In genomic region chr11:88281428-88282119, GRCm38 (mm10) we compare ENCODE assay signal across 12 mouse cellular contexts. TPM values are rescaled to one million over a fixed set of nuclear protein-coding genes. Genes with fewer than 3 reads are reported as not detected.
DNase-seq lines count a peak whose midpoint lies in the region; ATAC-seq and TF ChIP-seq lines count a peak whose summit lies in the region.
"Had no signal": no experiment of that assay in that cellular context is flagged by ENCODE, and none has a peak within 500 bp of the region (broad histone marks: within the 10 kb centered on the region; RNA-seq: fewer than 3 reads in every experiment).

No protein-coding gene starts in this region.

- 0 out of 2 replicates have a peak, but pooled peaks cover 3% of the 10 kb centered on the region for H3K27me3 ChIP-seq in intestine, postnatal 0 days (replicated peaks; ENCODE audit: control insufficient read depth, insufficient read depth, low read length)
- no peaks in the 10 kb centered on the region for H3K27me3 ChIP-seq in intestine, embryonic 15.5 days (replicated peaks)
- H3K27me3 ChIP-seq in testis, adult 2 months (ENCODE audit: control insufficient read depth, insufficient read depth, low read length), result no peaks in the 10 kb centered on the region
- H3K27me3 ChIP-seq in hindbrain, embryonic 11.5 days (ENCODE audit: control insufficient read depth, insufficient read depth, low read length), result no peaks in the 10 kb centered on the region
- no peaks in the 10 kb centered on the region for H3K27me3 ChIP-seq in forebrain, embryonic 13.5 days
- H3K27me3 ChIP-seq: embryonic facial prominence, embryonic 15.5 days; stomach, embryonic 15.5 days had no signal

- no peak for ATAC-seq in intestine, postnatal 0 days
- no peak for ATAC-seq in intestine, embryonic 15.5 days
- ATAC-seq in hindbrain, embryonic 11.5 days (ENCODE audit: low FRiP score), result no peak
- ATAC-seq in forebrain, embryonic 13.5 days, result no peak

- H3K4me3 ChIP-seq in intestine, postnatal 0 days (ENCODE audit: low read depth, low read length), result no peak overlapping the region
- no peak overlapping the region for H3K4me3 ChIP-seq in intestine, embryonic 15.5 days (replicated peaks)
- H3K4me3 ChIP-seq in testis, adult 2 months (ENCODE audit: control insufficient read depth, low read depth, low read length), result no peak overlapping the region
- no peak overlapping the region for H3K4me3 ChIP-seq in hindbrain, embryonic 11.5 days (ENCODE audit: low read depth, low read length)
- H3K4me3 ChIP-seq in forebrain, embryonic 13.5 days, result no peak overlapping the region
- H3K4me3 ChIP-seq: embryonic facial prominence, embryonic 15.5 days; stomach, embryonic 15.5 days had no signal

- WGBS in intestine, postnatal 0 days, result 80% methylated on average over 8 of the region's 8 CpGs
- WGBS in intestine, embryonic 15.5 days, result 75% methylated on average over 8 of the region's 8 CpGs
- 52% methylated on average over 8 of the region's 8 CpGs for WGBS in hindbrain, embryonic 11.5 days
- WGBS in forebrain, embryonic 13.5 days, result 67% methylated on average over 8 of the region's 8 CpGs

- TF ChIP-seq POLR2A in testis, adult 2 months (IDR thresholded peaks at IDR 0.05; ENCODE audit: control insufficient read depth, low read depth, low read length), result no peak

- H3K36me3 ChIP-seq in intestine, postnatal 0 days (ENCODE audit: control insufficient read depth, insufficient read depth), result no peaks in the 10 kb centered on the region
- no peaks in the 10 kb centered on the region for H3K36me3 ChIP-seq in intestine, embryonic 15.5 days
- no peaks in the 10 kb centered on the region for H3K36me3 ChIP-seq in testis, adult 2 months (ENCODE audit: control insufficient read depth, insufficient read depth, low read length)
- H3K36me3 ChIP-seq in hindbrain, embryonic 11.5 days (ENCODE audit: control insufficient read depth, insufficient read depth, low read length), result no peaks in the 10 kb centered on the region
- H3K36me3 ChIP-seq in forebrain, embryonic 13.5 days (ENCODE audit: poor library complexity, severe bottlenecking), result no peaks in the 10 kb centered on the region
- H3K36me3 ChIP-seq: embryonic facial prominence, embryonic 15.5 days; stomach, embryonic 15.5 days had no signal

- H3K9ac ChIP-seq in intestine, postnatal 0 days (ENCODE audit: low read depth, low read length), result no peak overlapping the region
- no peak overlapping the region for H3K9ac ChIP-seq in intestine, embryonic 15.5 days
- H3K9ac ChIP-seq in hindbrain, embryonic 11.5 days (ENCODE audit: low read depth, low read length), result no peak overlapping the region
- H3K9ac ChIP-seq in forebrain, embryonic 13.5 days, result no peak overlapping the region
- H3K9ac ChIP-seq: embryonic facial prominence, embryonic 15.5 days; stomach, embryonic 15.5 days had no signal

- H3K9me3 ChIP-seq in intestine, postnatal 0 days (ENCODE audit: control insufficient read depth), result no peaks in the 10 kb centered on the region
- H3K9me3 ChIP-seq in intestine, embryonic 15.5 days, result no peaks in the 10 kb centered on the region
- H3K9me3 ChIP-seq in hindbrain, embryonic 11.5 days (ENCODE audit: control insufficient read depth, low read length), result no peaks in the 10 kb centered on the region
- no peaks in the 10 kb centered on the region for H3K9me3 ChIP-seq in forebrain, embryonic 13.5 days (replicated peaks)
- H3K9me3 ChIP-seq: embryonic facial prominence, embryonic 15.5 days; stomach, embryonic 15.5 days had no signal

- peak; percentile 54 for TF ChIP-seq CTCF in intestine, postnatal 0 days (IDR thresholded peaks at IDR 0.05; ENCODE audit: low read depth)
- peak; percentile 82; the same call in 1 of the 2 replicates for TF ChIP-seq CTCF in testis, adult 2 months (IDR thresholded peaks at IDR 0.05; ENCODE audit: control insufficient read depth, insufficient read depth, insufficient replicate concordance, low read depth, low read length)

- no peak for DNase-seq in testis, postnatal 14 days (ENCODE audit: low spot score)
- DNase-seq in hindbrain, embryonic 11.5 days (ENCODE audit: low spot score), result peak; percentile 51
- no peak for DNase-seq in urinary bladder, postnatal 14 days (ENCODE audit: low spot score)
- no peak for DNase-seq in right cerebral cortex, postnatal 14 days
- DNase-seq: gastrocnemius, postnatal 25 days had no signal

- no peak overlapping the region for H3K27ac ChIP-seq in intestine, postnatal 0 days (ENCODE audit: low read depth, low read length)
- H3K27ac ChIP-seq in intestine, embryonic 15.5 days, result no peak overlapping the region
- H3K27ac ChIP-seq in testis, adult 2 months (ENCODE audit: control insufficient read depth, insufficient read depth, low read depth, low read length), result no peak overlapping the region
- peak overlapping the region; percentile 92 for H3K27ac ChIP-seq in hindbrain, embryonic 11.5 days (ENCODE audit: low read depth, low read length)
- no peak overlapping the region for H3K27ac ChIP-seq in forebrain, embryonic 13.5 days
- H3K27ac ChIP-seq: embryonic facial prominence, embryonic 15.5 days; stomach, embryonic 15.5 days had no signal

- no peaks in the 10 kb centered on the region for H3K4me1 ChIP-seq in intestine, postnatal 0 days (replicated peaks; ENCODE audit: control insufficient read depth, insufficient read depth, low read length)
- no peaks in the 10 kb centered on the region; the same call in 1 of the 2 replicates for H3K4me1 ChIP-seq in intestine, embryonic 15.5 days (replicated peaks)
- H3K4me1 ChIP-seq in testis, adult 2 months (ENCODE audit: control insufficient read depth, insufficient read depth, low read length), result peaks cover 2% of the 10 kb centered on the region
- H3K4me1 ChIP-seq in hindbrain, embryonic 11.5 days (replicated peaks; ENCODE audit: control insufficient read depth, insufficient read depth, low read length), result peaks cover 15% of the 10 kb centered on the region
- peaks cover 34% of the 10 kb centered on the region for H3K4me1 ChIP-seq in forebrain, embryonic 13.5 days
- H3K4me1 ChIP-seq: stomach, embryonic 15.5 days had no signal

- no peak overlapping the region for H3K4me2 ChIP-seq in intestine, postnatal 0 days (replicated peaks; ENCODE audit: low read depth)
- H3K4me2 ChIP-seq in intestine, embryonic 15.5 days (replicated peaks), result no peak overlapping the region
- no peak overlapping the region for H3K4me2 ChIP-seq in hindbrain, embryonic 11.5 days (replicated peaks; ENCODE audit: low read depth, low read length)
- no peak overlapping the region for H3K4me2 ChIP-seq in forebrain, embryonic 13.5 days
- H3K4me2 ChIP-seq: embryonic facial prominence, embryonic 15.5 days; stomach, embryonic 15.5 days had no signal

RNA-seq across cellular contexts. Expression of gene Ccdc182, which starts 12.3 kb away (rescaled TPM):
- polyA plus RNA-seq in intestine, postnatal 0 days (2015; fragmentation: Nextera tagmentation; extraction: Ambion mirVana), result not detected in 2 replicates
- polyA plus RNA-seq in intestine, embryonic 15.5 days (2015; fragmentation: Nextera tagmentation; extraction: Ambion mirVana), result not detected in 2 replicates
- 33.9 and 38.2 TPM in 2 replicates for polyA plus RNA-seq in testis, adult 2 months (2012; rRNA removed)
- polyA plus RNA-seq in hindbrain, embryonic 11.5 days (2014; fragmentation: Nextera tagmentation; extraction: Ambion mirVana), result 9.8 and 10.0 TPM in 2 replicates
- 0.32 and 0.39 TPM in 2 replicates for polyA plus RNA-seq in forebrain, embryonic 13.5 days (2015; fragmentation: Nextera tagmentation; extraction: Ambion mirVana)
- polyA plus RNA-seq: embryonic facial prominence, embryonic 15.5 days; intestine, embryonic 14.5 days; stomach, embryonic 15.5 days had no signal
